Mouse (Mus musculus) lung, postnatal 25 days (tissue): ENCODE measurements around the gene St3gal6.

Source experiments
- DNase-seq: peaks from one replicate; pipeline ENCODE4 v3.0.0; 2022; ENCODE audit warnings: low spot score

St3gal6 gene

GRCm38 (mm10) chr16:58521182-58521581 is 2.9 kb downstream of the St3gal6 start:
- no peak for DNase-seq

- DNase-seq: no peak
Measured at GRCm38 (mm10) chr16:58520457-58520856, 3.6 kb downstream of the St3gal6 start.

- no peak for DNase-seq
Measured at GRCm38 (mm10) chr16:58519650-58520073, 4.4 kb downstream of the St3gal6 start.

GRCm38 (mm10) chr16:58516960-58517798 is 6.9 kb downstream of the St3gal6 start:
- DNase-seq: no peak

GRCm38 (mm10) chr16:58516161-58516560 is 7.9 kb downstream of the St3gal6 start:
- DNase-seq: no peak

GRCm38 (mm10) chr16:58514565-58514964 is 9.5 kb downstream of the St3gal6 start:
- peak; percentile 62 for DNase-seq

GRCm38 (mm10) chr16:58513755-58514154 is 10.3 kb downstream of the St3gal6 start:
- DNase-seq: no peak

- no peak for DNase-seq
Measured at GRCm38 (mm10) chr16:58512887-58513286, 11.2 kb downstream of the St3gal6 start.

- DNase-seq: peak; percentile 72
Measured at GRCm38 (mm10) chr16:58512181-58512761, 11.8 kb downstream of the St3gal6 start.

GRCm38 (mm10) chr16:58504945-58505344 is 19.1 kb downstream of the St3gal6 start:
- DNase-seq: no peak

- no peak for DNase-seq
Measured at GRCm38 (mm10) chr16:58502566-58502965, 21.5 kb downstream of the St3gal6 start.

- peak; percentile 66 for DNase-seq
Measured at GRCm38 (mm10) chr16:58501760-58502301, 22.2 kb downstream of the St3gal6 start.

- no peak for DNase-seq
Measured at GRCm38 (mm10) chr16:58499650-58500049, 24.4 kb downstream of the St3gal6 start.

GRCm38 (mm10) chr16:58499172-58499584 is 24.9 kb downstream of the St3gal6 start:
- no peak for DNase-seq

- DNase-seq: peak; percentile 68
Measured at GRCm38 (mm10) chr16:58497886-58498713, 25.9 kb downstream of the St3gal6 start.

- no peak for DNase-seq
Measured at GRCm38 (mm10) chr16:58496791-58497190, 27.3 kb downstream of the St3gal6 start.

- DNase-seq: no peak
Measured at GRCm38 (mm10) chr16:58487861-58488260, 36.2 kb downstream of the St3gal6 start.

- no peak for DNase-seq
Measured at GRCm38 (mm10) chr16:58482296-58482695, 41.7 kb downstream of the St3gal6 start.

GRCm38 (mm10) chr16:58481906-58482270 is 42.2 kb downstream of the St3gal6 start:
- DNase-seq: no peak

GRCm38 (mm10) chr16:58481219-58481905 is 42.7 kb downstream of the St3gal6 start:
- peak; percentile 61 for DNase-seq

- no peak for DNase-seq
Measured at GRCm38 (mm10) chr16:58479898-58480448, 44.1 kb downstream of the St3gal6 start.
